Mouse (Mus musculus): ENCODE measurements at regions not wholly inside any gene's neighbourhood (a gene's known extent, or its start where the extent isn't known, plus 50 kb on each side); places are given as distances from the start of the nearest gene placed in this dataset.

GRCm38 (mm10) chr5:14311729-14312128 is 203.0 kb upstream of the Pclo start:
- no peak for TF ChIP-seq POLR2A (IDR thresholded peaks at IDR 0.05; ENCODE audit: extremely low read depth, insufficient read depth, low read length)
- no peak for TF ChIP-seq CTCF (IDR thresholded peaks at IDR 0.05; ENCODE audit: extremely low read depth, insufficient read depth, low read length)

Data from cortical plate, adult 2 months (tissue).